Mouse (Mus musculus): ENCODE results near the gene Dusp2.

GRCm38 (mm10) chr2:127367126-127367820 lies 31.3 kb downstream of the Dusp2 start:
- no peak for TF ChIP-seq CTCF (IDR thresholded peaks at IDR 0.05; ENCODE audit: low read depth)
- no peak for TF ChIP-seq EP300 (optimal IDR thresholded peaks at IDR 0.05)
